Mouse (Mus musculus) ovary, postnatal 36 days (tissue): ENCODE measurements around the gene Disc1.

Experiments
- DNase-seq: peaks from one replicate; pipeline ENCODE4 v3.0.0; 2022; ENCODE audit warnings: low spot score, mixed read lengths

Disc1 gene

GRCm38 (mm10) chr8:125067596-125067960 is 13.6 kb downstream of the Disc1 start:
- no peak for DNase-seq

DNA sequence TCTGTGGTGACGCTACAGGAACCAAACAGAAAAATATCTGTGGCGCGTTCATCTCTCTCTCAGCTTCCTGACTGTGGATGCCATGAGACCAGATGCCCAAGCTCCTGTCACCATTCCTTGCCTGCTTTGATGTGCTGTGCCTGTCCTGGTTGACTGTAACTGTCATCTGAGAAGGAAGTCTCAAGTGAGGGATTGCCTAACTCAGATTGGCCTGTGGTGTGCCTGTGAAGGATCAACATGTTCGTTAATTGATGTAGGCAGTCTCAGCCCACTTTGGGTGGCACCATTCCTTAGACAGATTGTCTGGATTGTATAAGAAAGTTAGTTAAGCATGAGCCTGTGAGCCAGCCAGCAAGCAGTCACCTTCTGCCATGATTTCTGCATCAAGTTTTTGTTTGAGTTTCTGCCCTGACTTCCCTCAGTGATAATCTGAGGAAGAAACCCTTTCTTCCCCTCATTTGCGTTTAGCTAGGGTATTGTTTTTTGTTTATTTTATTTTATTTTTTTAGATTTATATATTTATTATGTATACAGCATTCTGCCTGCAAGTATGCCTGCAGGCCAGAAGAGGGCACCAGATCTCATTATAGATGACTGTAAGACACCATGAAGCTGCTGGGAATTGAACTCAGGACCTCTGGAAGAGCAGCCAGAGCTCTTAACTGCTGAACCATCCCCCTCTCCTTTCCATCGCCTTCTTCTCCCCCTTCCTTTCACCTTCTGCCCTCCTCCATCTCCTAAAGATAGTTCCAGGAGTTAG is 14.3 kb downstream of the Disc1 start:
- no peak for DNase-seq

GRCm38 (mm10) chr8:125069304-125069703 is 15.3 kb downstream of the Disc1 start:
- no peak for DNase-seq

DNA sequence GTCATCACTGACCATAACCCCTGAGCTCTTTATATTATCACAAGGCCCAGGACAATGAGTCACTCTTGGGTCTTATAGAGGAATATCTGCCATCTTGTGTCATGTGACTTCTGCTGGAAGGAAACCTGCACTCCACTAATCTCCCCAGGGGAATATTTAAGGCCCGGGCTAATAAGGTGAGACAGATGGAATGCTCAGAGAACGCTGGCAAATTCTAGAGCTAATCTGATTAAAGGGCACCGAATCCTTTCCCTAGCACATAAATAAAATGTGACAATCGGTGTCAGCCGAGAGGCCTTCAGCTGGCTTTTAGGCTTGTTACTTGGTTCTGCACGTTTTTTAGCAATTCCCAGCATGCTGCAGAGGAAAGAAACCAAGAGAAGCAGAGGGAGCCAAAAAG is 15.7 kb downstream of the Disc1 start:
- no peak for DNase-seq

DNA sequence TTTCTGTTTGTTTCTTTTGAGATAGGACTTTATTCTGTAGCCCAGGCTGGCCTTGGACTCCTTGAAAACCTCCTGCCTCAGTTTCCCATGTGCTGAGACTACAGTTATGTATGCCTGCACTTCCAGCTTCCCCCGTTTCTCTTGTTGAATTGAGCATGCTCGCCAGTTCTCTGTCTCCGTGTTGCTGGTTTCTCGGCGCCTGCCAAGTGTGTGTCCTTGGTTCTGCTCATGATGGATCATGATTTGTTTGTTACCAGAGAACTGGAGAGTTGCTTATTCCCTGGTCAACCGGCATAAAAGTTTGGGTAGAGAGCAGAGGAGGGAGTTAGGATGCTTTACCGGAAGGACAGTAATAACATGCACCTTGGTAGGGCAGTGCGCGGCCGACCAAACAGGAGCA is 20.1 kb downstream of the Disc1 start:
- DNase-seq: no peak

DNA sequence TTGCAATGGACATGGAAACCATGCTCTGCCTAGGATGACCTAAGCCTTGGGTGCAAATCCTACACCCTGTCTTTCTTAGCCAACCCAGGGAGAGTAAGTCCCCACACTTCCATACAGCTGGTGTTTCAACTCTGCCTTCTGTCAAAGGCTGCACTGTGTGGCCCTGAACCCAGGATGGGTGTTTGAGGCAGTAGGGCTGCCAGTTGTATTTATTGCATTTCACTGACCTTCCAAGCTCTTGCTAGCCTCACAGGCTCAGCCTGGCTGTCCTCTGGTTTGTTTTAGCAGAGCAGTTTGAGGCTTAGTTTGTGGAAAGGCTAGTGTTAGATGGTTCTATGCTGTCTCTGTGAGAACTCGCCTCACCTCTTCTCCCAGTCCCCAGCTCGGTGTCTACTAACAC is 20.6 kb downstream of the Disc1 start:
- no peak for DNase-seq

- DNase-seq: no peak
Observed at GRCm38 (mm10) chr8:125075389-125075788, 21.4 kb downstream of the Disc1 start.

DNA sequence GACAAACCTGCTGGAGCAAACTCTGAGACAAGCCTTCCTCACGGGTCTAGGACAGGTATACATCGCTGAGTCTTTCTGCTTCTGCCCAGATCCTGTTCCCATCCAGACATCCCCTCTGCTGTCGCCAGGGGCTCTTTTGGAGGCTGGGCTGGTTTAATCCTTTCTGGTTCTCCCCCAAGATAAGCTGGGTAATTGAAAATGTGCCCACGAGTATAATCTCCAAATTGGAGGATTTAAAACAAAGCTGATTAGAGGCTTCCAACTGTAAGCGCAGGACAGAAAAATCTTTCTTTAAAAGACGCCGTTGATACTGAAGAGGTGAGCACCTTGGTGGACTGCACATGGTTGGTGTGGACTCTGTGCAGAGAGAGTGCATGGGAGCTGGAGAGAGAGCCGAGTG is 23.3 kb downstream of the Disc1 start:
- no peak for DNase-seq

DNA sequence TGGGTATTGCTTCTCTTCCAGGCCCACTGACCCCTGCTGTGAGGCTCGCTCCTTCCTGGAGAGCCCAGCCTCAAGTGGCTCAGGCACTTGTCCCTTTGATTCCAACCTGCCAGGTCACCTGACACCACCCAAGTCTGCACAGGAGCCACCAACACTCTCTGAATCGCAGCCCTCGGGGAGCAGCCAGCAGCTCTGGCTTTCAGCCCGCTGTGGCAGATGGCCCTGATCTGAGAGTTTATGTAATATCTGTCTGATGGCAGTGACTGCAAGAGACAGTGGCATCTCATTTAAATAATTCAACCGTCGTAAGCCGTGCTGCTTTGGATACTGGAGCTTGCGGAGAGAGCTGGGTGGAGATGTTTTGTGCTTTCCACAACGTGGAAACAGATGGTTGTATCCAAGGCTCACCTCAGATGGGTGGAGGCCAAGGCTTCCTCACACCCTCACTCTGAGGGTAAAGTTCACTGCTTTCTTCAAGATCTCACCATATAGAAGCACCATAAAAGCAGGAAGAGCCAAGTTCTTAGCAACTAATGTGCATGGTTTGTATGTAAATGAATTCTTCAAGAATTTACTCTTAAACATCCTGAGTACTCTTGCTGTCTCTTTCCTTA is 24.9 kb downstream of the Disc1 start:
- DNase-seq: no peak

- no peak for DNase-seq
Observed at GRCm38 (mm10) chr8:125080388-125081344, 26.7 kb downstream of the Disc1 start.

- DNase-seq: no peak
Observed at GRCm38 (mm10) chr8:125083746-125084145, 29.8 kb downstream of the Disc1 start.

DNA sequence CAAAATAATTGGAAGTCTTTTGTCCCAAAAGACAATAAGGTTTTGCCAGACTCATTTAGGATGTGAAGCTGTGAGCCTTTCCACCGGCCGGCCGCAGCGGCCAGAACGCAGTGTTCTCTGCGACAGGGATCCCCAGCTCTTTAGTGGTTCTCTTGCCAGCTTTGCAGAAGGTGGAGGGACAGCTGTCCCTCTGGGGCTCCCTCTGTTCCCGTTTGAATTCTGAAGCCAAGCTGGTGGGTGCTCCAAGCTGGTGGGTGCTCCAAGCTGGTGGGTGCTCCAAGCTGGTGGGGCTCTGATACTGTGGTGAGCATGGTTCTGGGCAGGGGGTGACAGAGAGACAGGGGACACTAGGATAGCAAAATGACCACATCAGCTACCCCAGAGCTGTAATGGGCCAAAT is 30.5 kb downstream of the Disc1 start:
- no peak for DNase-seq

- DNase-seq: peak; percentile 63
Observed at GRCm38 (mm10) chr8:125090889-125091740, 37.1 kb downstream of the Disc1 start.

DNA sequence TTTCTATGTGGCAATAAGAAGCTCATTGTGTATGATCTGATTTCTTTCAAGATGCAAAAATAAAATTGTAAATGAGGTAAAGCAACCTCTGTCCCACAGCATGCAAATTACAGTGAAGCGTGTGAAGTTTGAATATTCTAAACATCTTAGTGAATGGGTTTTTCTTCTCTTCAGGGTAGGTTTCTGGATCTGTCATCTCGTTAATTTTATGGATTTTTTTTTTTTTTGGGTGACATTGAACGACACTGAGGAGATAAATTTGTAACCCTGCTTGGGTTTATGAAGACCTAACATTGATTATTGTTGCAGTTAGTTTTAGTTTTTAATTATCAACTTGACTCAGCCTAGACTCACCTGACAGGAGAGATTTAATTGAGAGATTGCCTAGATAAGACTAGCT is 43.1 kb downstream of the Disc1 start:
- no peak for DNase-seq

DNA sequence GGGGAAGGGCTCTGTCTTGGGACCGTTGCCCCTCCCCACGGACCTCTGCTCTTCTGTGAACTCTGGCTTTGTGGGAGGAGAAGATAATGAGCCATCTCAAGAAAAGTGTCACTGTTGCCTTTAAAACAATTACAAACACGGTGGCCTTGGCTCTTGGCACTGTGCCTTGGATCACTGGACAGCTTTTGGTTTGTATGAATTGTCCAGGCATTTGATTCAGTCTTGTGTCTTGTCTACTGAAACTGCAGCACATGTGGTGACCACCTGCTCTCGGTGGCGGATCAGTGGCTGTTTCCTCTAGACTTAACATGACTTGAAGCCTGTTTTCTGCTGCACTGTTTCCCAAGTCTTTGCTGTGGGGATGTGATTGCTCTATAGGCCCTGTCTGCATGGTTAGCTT is 44.1 kb downstream of the Disc1 start:
- peak; percentile 31 for DNase-seq

DNA sequence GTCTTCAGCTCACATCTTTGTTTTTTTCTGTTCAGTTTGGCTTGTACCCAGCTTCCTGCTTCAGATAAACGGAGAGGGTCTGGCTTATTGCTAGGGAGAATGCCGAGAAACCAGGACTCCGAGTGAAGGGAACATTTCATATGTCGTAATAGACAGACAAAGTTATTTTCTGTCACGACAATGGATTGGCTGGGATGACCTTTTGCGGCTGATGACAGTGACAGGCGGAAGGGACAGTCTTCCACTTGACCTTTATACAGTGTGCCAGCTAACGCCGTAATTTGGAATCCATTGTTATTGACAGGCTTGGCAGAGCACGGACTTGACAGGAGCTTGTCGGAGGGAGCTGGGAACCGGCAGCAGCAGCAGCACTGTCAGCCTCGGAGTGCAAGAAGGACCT is 48.3 kb downstream of the Disc1 start:
- no peak for DNase-seq

DNA sequence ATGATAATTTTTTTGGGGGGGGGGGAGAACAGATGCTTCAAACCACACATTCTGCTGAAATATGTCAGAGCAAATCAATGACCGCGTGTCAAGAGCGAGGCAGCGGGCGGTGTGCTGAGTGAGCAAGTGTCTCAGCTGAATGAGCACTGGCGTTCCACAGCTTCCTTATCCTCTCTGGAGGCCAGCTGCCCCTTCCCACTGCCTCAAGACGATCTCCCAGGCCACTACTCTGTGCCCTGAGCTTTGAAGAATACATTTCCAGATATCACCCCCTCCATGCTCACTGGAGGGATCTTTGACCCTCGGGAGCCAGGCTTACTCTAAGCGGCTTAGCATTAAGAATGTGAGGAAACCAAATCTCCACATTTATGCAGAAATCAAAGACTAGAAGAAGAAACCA is 59.2 kb downstream of the Disc1 start:
- no peak for DNase-seq

- DNase-seq: no peak
Observed at GRCm38 (mm10) chr8:125113831-125114230, 59.8 kb downstream of the Disc1 start.

DNA sequence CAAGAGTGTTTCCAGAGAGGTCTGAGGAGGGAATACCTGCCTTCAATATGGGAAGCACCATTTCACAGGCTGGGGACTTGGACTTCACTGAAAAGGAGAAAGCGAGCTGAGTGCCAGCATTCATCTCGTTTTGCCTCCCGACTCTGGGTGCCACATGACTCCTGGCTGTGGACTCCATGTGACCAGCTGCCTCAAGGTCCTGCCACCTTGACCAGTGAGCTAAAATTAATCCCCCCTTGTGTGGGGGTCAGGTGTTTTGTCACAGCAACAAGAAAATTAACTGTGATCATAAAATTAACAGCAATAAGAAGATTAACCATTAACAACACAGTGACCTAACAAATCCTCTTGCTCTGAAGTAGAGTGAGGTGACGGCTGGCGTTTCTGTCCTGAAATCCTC is 61.3 kb downstream of the Disc1 start:
- no peak for DNase-seq

GRCm38 (mm10) chr8:125116616-125117015 is 62.6 kb downstream of the Disc1 start:
- peak; percentile 34 for DNase-seq

DNA sequence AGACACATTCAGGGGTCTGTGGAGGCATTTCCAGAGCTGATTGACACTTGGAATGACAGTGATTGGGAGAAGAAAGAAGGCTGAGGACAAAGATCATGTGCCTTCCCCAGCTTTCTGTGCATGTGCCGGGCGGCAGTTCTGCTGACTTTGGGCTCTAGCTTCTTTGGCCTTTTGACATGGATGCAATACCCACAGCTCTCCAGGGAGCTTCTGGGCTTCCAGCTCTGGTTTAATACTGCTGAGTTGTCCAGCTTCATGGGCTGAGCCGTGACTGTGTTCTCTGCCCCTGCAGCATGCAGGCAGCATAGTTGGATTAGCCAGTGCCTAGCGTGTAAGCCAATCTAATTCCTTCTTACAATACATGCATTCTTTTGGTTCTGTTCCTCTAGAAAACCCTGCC is 72.5 kb downstream of the Disc1 start:
- no peak for DNase-seq

DNA sequence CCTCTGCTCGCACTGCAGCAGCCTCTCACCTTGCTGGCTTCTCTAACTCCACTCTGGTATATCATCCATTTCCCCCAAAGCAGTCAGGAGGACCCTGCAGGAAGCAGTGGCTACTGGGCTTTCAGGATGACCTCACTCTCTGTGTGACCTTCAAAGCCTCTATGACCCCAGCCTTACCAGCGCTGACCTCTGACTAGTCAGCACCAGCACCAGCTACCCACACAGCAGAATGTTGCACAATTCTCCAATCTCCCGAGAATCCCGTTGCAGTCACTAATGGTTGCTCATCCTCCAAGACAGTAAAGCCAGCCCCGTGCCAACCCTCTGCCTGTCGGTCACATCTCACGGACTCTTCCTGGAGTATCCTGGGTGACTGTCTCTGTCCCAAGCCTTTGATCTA is 73.6 kb downstream of the Disc1 start:
- DNase-seq: no peak
